Comparison of ENCODE assay signal across 34 mouse cellular contexts in the genomic region with DNA sequence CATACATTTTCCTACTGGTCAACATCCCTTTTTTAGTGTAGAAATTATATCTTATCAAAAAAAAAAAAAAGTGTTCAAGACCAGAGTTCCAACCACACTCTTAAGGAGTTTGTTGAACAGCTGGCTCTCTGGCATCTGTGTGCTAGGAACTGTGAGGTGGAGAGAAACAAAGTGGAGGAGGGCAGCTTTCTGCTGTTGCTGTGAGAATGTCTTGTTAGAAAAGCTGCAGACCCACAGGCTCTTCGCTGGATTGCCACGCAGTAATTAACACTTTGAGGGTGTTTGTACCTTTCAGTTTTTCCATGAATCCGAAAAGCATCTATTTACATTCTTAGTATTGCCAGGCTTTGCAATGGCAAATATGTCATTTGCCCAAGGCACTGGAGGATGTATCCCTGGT. TPM values are rescaled to one million over a fixed set of nuclear protein-coding genes. Genes with fewer than 3 reads are reported as not detected.
A peak's percentile ranks its signal among the peaks of the same experiment; 100 is the strongest.
DNase-seq lines count a peak whose midpoint lies in the region; ATAC-seq and TF ChIP-seq lines count a peak whose summit lies in the region.
"Had no signal": no experiment of that assay in that cellular context is flagged by ENCODE, and none has a peak within 500 bp of the region (broad histone marks: within the 10 kb centered on the region; RNA-seq: fewer than 3 reads in every experiment).

No protein-coding gene starts in this region.

- TF ChIP-seq CTCF in lung, embryonic 14.5 days (IDR thresholded peaks at IDR 0.05; ENCODE audit: low read depth) = no peak
- no peak for TF ChIP-seq CTCF in brain, embryonic 14.5 days (IDR thresholded peaks at IDR 0.05; ENCODE audit: borderline replicate concordance, extremely low read depth, insufficient read depth, insufficient read length)

- no peak for ATAC-seq in lung, embryonic 14.5 days (ENCODE audit: insufficient read depth)
- ATAC-seq in monocyte, adult 5-6 weeks (replicated peaks; ENCODE audit: insufficient number of reproducible peaks, low FRiP score, low TSS enrichment, poor library complexity, severe bottlenecking) = no peak
- ATAC-seq: activated CD4-positive, CD25-positive, alpha-beta regulatory T cell, adult 4 months; inflammation-experienced regulatory T-cells, adult 6 months had no signal

- H3K4me2 ChIP-seq in lung, embryonic 14.5 days = no peak overlapping the region; the same call in 1 of the 2 replicates

- peaks cover 53% of the 10 kb centered on the region for H3K4me1 ChIP-seq in heart, embryonic 10.5 days
- H3K4me1 ChIP-seq in lung, embryonic 14.5 days (ENCODE audit: insufficient read depth) = no peaks in the 10 kb centered on the region
- H3K4me1 ChIP-seq in embryonic facial prominence, embryonic 10.5 days = peaks cover 20% of the 10 kb centered on the region
- H3K4me1 ChIP-seq: liver, embryonic 15.5 days had no signal

- no peak for DNase-seq in heart, embryonic 10.5 days (ENCODE audit: low spot score)
- no peak for DNase-seq in heart, adult 8-10 months (ENCODE audit: low spot score)
- peak; percentile 11 for DNase-seq in lung, embryonic 14.5 days
- no peak for DNase-seq in lung, postnatal 25 days (ENCODE audit: low spot score)
- peak; percentile 5 for DNase-seq in brain, embryonic 14.5 days (ENCODE audit: low read depth)
- DNase-seq in embryonic facial prominence, embryonic 10.5 days (ENCODE audit: low spot score) = peak; percentile 22
- DNase-seq in left cerebral cortex, adult 9 months (ENCODE audit: low spot score in 2 of 2) = no peak
- DNase-seq: adrenal gland, adult 2 months; adrenal gland, postnatal 36 days; B cell, adult 2 months; cerebellum, adult 2 months; gastrocnemius, postnatal 14 days; kidney, adult 11 months; kidney, postnatal 14 days; lung, postnatal 4 days; right cerebral cortex, postnatal 25 days; thymus, postnatal 14 days had no signal

- no peaks in the 10 kb centered on the region for H3K9me3 ChIP-seq in heart, embryonic 10.5 days
- no peaks in the 10 kb centered on the region for H3K9me3 ChIP-seq in lung, embryonic 14.5 days (ENCODE audit: low read depth, low read length)
- H3K9me3 ChIP-seq in embryonic facial prominence, embryonic 10.5 days = no peaks in the 10 kb centered on the region
- H3K9me3 ChIP-seq: embryonic facial prominence, embryonic 15.5 days; forebrain, embryonic 12.5 days; hindbrain, embryonic 10.5 days; hindbrain, embryonic 15.5 days; limb, embryonic 12.5 days; liver, embryonic 15.5 days; stomach, embryonic 15.5 days had no signal

- no peak overlapping the region for H3K9ac ChIP-seq in lung, embryonic 14.5 days
- H3K9ac ChIP-seq: embryonic facial prominence, embryonic 15.5 days; hindbrain, embryonic 15.5 days; limb, embryonic 12.5 days; liver, embryonic 15.5 days; stomach, embryonic 15.5 days had no signal

- WGBS in heart, embryonic 10.5 days = 7% methylated on average over 3 of the region's 3 CpGs
- 21% methylated on average over 3 of the region's 3 CpGs for WGBS in lung, embryonic 14.5 days
- 2% methylated on average over 3 of the region's 3 CpGs for WGBS in embryonic facial prominence, embryonic 10.5 days

- no peak for TF ChIP-seq POLR2A in brain, embryonic 14.5 days (IDR thresholded peaks at IDR 0.05; ENCODE audit: borderline replicate concordance, extremely low read depth, insufficient read depth, insufficient read length, poor library complexity, severe bottlenecking)

- H3K4me3 ChIP-seq in heart, embryonic 10.5 days = peak overlapping the region; percentile 63
- H3K4me3 ChIP-seq in lung, embryonic 14.5 days (ENCODE audit: low read depth, low read length) = no peak overlapping the region
- no peak overlapping the region for H3K4me3 ChIP-seq in embryonic facial prominence, embryonic 10.5 days
- H3K4me3 ChIP-seq: stomach, embryonic 15.5 days had no signal

- H3K36me3 ChIP-seq in heart, embryonic 10.5 days = no peaks in the 10 kb centered on the region
- H3K36me3 ChIP-seq in lung, embryonic 14.5 days (ENCODE audit: insufficient read depth) = no peaks in the 10 kb centered on the region
- no peaks in the 10 kb centered on the region for H3K36me3 ChIP-seq in embryonic facial prominence, embryonic 10.5 days (replicated peaks)
- H3K36me3 ChIP-seq: embryonic facial prominence, embryonic 15.5 days; forebrain, embryonic 12.5 days; hindbrain, embryonic 10.5 days; hindbrain, embryonic 15.5 days; limb, embryonic 12.5 days; liver, embryonic 15.5 days; stomach, embryonic 15.5 days had no signal

- H3K27me3 ChIP-seq in heart, embryonic 10.5 days (ENCODE audit: insufficient read depth, poor library complexity, severe bottlenecking) = peaks cover 35% of the 10 kb centered on the region
- peaks cover 80% of the 10 kb centered on the region for H3K27me3 ChIP-seq in lung, embryonic 14.5 days (ENCODE audit: insufficient read depth, low read length)
- H3K27me3 ChIP-seq in embryonic facial prominence, embryonic 10.5 days (replicated peaks; ENCODE audit: low read depth, poor library complexity, severe bottlenecking) = peaks cover 83% of the 10 kb centered on the region

- H3K27ac ChIP-seq in heart, embryonic 10.5 days = peak overlapping the region; percentile 89
- H3K27ac ChIP-seq in lung, embryonic 14.5 days (ENCODE audit: low read depth) = no peak overlapping the region
- H3K27ac ChIP-seq in embryonic facial prominence, embryonic 10.5 days (replicated peaks) = no peak overlapping the region
- H3K27ac ChIP-seq: embryonic facial prominence, embryonic 15.5 days; forebrain, embryonic 12.5 days; hindbrain, embryonic 10.5 days; hindbrain, embryonic 15.5 days; limb, embryonic 12.5 days; liver, embryonic 15.5 days; stomach, embryonic 15.5 days had no signal

RNA-seq across cellular contexts. Expression of a gene that starts 5.9 kb away (rescaled TPM):
- polyA plus RNA-seq in heart, embryonic 10.5 days (2016; fragmentation: Nextera tagmentation; extraction: Ambion mirVana) = 46.8 and 69.7 TPM in 2 replicates
- 10 to 100 TPM; 80.1 to 90.6 (median 87.4) TPM for total RNA-seq in heart, adult 8-10 months (2022)
- 0.32 and 1.6 TPM in 2 replicates for polyA plus RNA-seq in lung, embryonic 14.5 days (2014; fragmentation: Nextera tagmentation; extraction: Ambion mirVana)
- polyA plus RNA-seq in brain, embryonic 14.5 days (2012; rRNA removed) = 0.25 and 1.4 TPM in 2 replicates
- polyA plus RNA-seq in embryonic facial prominence, embryonic 10.5 days (2016; fragmentation: Nextera tagmentation; extraction: Ambion mirVana) = 0.87 and 2.1 TPM in 2 replicates
- total RNA-seq in monocyte, adult 5-6 weeks (2017) = 0.11 TPM in 1 of 3 replicates, not detected in the others
- total RNA-seq: gastrocnemius, postnatal 14 days; granulocyte monocyte progenitor cell, adult 5-6 weeks; layer of hippocampus, postnatal 10 days; left cerebral cortex, adult 18-20 months; left cerebral cortex, postnatal 25 days; neutrophil, adult 5-6 weeks had no signal
- polyA plus RNA-seq: cortical plate, adult 2 months; embryonic facial prominence, embryonic 15.5 days; inflammation-experienced regulatory T-cells, adult 6 months; kidney, embryonic 14.5 days; limb, embryonic 12.5 days had no signal

Comparison
In these comparisons a context has a peak if more than half of its experiments do, and no peak if none do; other contexts are left out.
1. DNase-seq: peak in lung, embryonic 14.5 days (single experiment), brain, embryonic 14.5 days (single experiment) and embryonic facial prominence, embryonic 10.5 days (single experiment); none in heart, embryonic 10.5 days (single experiment), heart, adult 8-10 months (single experiment), lung, postnatal 25 days (single experiment) and left cerebral cortex, adult 9 months (0 of 2).
2. RNA of a gene that starts 5.9 kb away (polyA plus RNA-seq): 46.8 to 69.7 TPM in heart, embryonic 10.5 days; 0.25 to 1.4 TPM in brain, embryonic 14.5 days, 0.87 to 2.1 TPM in embryonic facial prominence, embryonic 10.5 days and 0.32 to 1.6 TPM in lung, embryonic 14.5 days; every median in the first group is over 10 times any median in the second.